Mouse (Mus musculus): Measurements from ENCODE around the gene Gla. TPM values are rescaled to one million over a fixed set of nuclear protein-coding genes. Genes with fewer than 3 reads are reported as not detected.

Gene Gla
- polyA plus RNA-seq, 2 experiments: 1.7 to 3.9 TPM

DNA sequence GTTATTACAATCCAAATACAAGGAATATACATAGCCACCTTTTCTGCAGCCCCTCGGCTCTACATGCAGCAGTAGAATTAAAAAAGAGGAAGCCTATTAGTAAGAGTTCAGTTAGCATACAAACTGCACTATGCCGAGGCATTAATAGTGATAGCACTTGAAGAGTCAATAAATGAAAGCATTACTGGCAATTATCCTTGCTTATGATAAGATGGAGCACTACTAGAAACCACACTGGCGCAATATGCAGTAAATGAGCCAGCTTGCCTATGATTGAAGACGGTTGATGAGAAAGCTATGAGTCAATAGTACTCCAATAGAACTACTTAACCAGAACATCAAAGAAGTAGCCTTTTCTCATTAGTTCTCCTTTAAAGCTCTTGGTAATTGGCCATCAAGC is 23.0 kb downstream of the Gla start:
- H3K9me3 ChIP-seq (ENCODE audit: control insufficient read depth, low read length): no peaks in the 10 kb centered on the region
- no peak overlapping the region for H3K4me2 ChIP-seq (ENCODE audit: low read depth)
- ATAC-seq (ENCODE audit: insufficient read depth) (no peak), DNase-seq (ENCODE audit: low read depth in 3 of 3, low spot score in 3 of 3) (no peak)
- 0 out of 4 replicates have a peak, but pooled peaks cover 0 to 3% of the 10 kb centered on the region in 2 experiments for H3K4me1 ChIP-seq (replicated peaks; ENCODE audit: control insufficient read depth in 2 of 2, insufficient read depth in 2 of 2, low read length in 1 of 2)
- H3K27ac ChIP-seq: no peak overlapping the region
- TF ChIP-seq EP300 (IDR thresholded peaks at IDR 0.05; ENCODE audit: low read depth) (no peak), CTCF (IDR thresholded peaks at IDR 0.05; ENCODE audit: low read depth) (no peak)
- no peak overlapping the region for H3K9ac ChIP-seq (replicated peaks)
- 55% methylated on average over 4 of the region's 4 CpGs for whole genome bisulfite sequencing (ENCODE audit: insufficient replicate concordance)
- H3K27me3 ChIP-seq (ENCODE audit: control insufficient read depth, insufficient read depth, low read length): no peaks in the 10 kb centered on the region
- H3K36me3 ChIP-seq (replicated peaks; ENCODE audit: control insufficient read depth, insufficient read depth, low read depth): no peaks in the 10 kb centered on the region
- H3K4me3 ChIP-seq (ENCODE audit: insufficient read depth in 1 of 2, low read depth in 2 of 2, low read length in 2 of 2): no peak overlapping the region

DNA sequence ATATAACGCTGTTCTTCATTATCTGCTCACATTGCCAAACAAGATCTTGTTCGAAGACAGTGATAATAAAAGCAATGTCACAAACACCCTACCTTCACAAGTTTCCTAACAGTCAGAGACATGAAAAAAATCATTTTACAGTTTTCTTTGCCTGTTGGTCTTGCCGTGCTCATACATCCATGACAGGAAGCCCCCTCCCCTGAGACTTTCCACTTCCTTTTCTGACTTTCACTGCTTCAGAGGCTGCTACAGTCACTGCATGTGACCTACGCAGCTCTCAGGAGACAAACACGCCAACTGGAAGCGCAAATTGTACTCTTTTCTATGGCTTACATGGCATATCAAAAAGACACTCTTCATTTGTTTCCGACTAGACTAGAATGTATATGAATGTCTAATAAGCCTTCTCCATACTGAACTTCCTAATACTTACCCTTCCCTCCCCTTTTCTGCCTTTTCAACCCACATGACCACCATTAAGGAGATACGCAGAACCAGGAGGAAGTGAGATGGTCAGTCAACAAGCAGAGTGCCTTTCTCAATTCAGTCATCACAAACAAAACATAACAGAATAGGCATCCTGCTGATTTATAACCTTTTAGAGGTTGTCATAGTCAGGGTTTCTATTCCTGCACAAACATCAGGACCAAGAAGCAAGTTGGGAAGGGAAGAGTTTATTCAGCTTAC is 34.2 kb downstream of the Gla start:
- no peak overlapping the region for H3K4me2 ChIP-seq (ENCODE audit: low read depth)
- H3K9ac ChIP-seq (replicated peaks): no peak overlapping the region
- H3K9me3 ChIP-seq (ENCODE audit: control insufficient read depth, low read length): no peaks in the 10 kb centered on the region
- ATAC-seq (ENCODE audit: insufficient read depth) (no peak), DNase-seq (ENCODE audit: low read depth in 3 of 3, low spot score in 3 of 3) (no peak)
- 64% methylated on average over 8 of the region's 8 CpGs for WGBS (ENCODE audit: insufficient replicate concordance)
- H3K27ac ChIP-seq: no peak overlapping the region
- no peaks in the 10 kb centered on the region for H3K27me3 ChIP-seq (ENCODE audit: control insufficient read depth, insufficient read depth, low read length)
- no peaks in the 10 kb centered on the region for H3K36me3 ChIP-seq (replicated peaks; ENCODE audit: control insufficient read depth, insufficient read depth, low read depth)
- no peak for TF ChIP-seq CTCF (IDR thresholded peaks at IDR 0.05; ENCODE audit: low read depth)
- no peak for TF ChIP-seq EP300 (IDR thresholded peaks at IDR 0.05; ENCODE audit: low read depth)
- no peaks in the 10 kb centered on the region for H3K4me1 ChIP-seq (replicated peaks; ENCODE audit: control insufficient read depth in 2 of 2, insufficient read depth in 2 of 2, low read length in 1 of 2)
- H3K4me3 ChIP-seq (ENCODE audit: insufficient read depth in 1 of 2, low read depth in 2 of 2, low read length in 2 of 2): no peak overlapping the region

DNA sequence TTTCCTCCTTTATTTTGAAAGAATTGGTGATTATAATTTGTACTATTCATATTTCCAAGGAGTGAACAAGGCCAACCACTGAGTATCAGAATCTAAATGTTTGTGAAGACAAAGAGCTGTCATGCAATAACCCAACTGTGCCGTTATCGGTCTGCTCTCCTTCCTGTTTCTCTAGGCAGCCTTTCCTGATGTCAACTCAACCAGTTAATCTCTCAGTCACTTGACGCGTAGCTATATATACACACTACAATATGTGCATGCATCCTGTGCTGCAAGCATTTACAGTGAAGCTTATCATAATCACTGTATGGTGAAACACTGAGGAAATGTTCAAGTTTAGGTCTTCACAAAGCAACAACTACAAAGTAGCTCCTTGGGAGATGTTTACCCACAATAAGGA is 36.6 kb downstream of the Gla start:
- Histone ChIP-seq H3K9ac (replicated peaks) (no peak overlapping the region), H3K4me2 (ENCODE audit: low read depth) (no peak overlapping the region), H3K4me3 (ENCODE audit: insufficient read depth in 1 of 2, low read depth in 2 of 2, low read length in 2 of 2) (no peak overlapping the region), H3K36me3 (replicated peaks; ENCODE audit: control insufficient read depth, insufficient read depth, low read depth) (no peaks in the 10 kb centered on the region), H3K27me3 (ENCODE audit: control insufficient read depth, insufficient read depth, low read length) (no peaks in the 10 kb centered on the region), H3K4me1 (replicated peaks; ENCODE audit: control insufficient read depth in 2 of 2, insufficient read depth in 2 of 2, low read length in 1 of 2) (no peaks in the 10 kb centered on the region), H3K27ac (no peak overlapping the region), H3K9me3 (ENCODE audit: control insufficient read depth, low read length) (no peaks in the 10 kb centered on the region)
- no peak for DNase-seq (ENCODE audit: low read depth in 3 of 3, low spot score in 3 of 3)
- TF ChIP-seq EP300 (IDR thresholded peaks at IDR 0.05; ENCODE audit: low read depth): no peak
- no peak for TF ChIP-seq CTCF (IDR thresholded peaks at IDR 0.05; ENCODE audit: low read depth)
- 22% methylated on average over 4 of the region's 4 CpGs for WGBS (ENCODE audit: insufficient replicate concordance)
- ATAC-seq (ENCODE audit: insufficient read depth): peak; percentile 37; the same call in 1 of the 2 replicates

DNA sequence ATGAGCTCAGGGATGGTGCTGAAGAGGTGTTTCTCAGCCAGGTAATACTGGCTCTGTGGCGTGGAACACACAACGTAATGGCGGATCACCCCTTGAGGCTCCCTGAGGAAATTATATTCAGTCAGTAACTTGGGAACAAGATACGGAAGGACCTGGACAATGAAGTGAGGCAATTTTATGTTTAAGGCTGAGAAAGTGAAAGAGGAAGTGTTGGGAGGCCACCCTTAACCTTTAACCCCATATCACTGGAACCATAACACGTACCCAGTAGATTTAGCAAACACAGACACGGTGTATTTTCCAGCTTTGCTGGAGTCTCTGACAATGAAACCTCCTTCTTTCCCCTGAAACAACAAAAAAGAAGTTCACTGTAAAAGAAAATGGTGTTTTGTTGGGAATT is 46.5 kb downstream of the Gla start:
- no peaks in the 10 kb centered on the region for H3K27me3 ChIP-seq (ENCODE audit: control insufficient read depth, insufficient read depth, low read length)
- ATAC-seq (ENCODE audit: insufficient read depth): no peak
- TF ChIP-seq EP300 (IDR thresholded peaks at IDR 0.05; ENCODE audit: low read depth): no peak
- no peak for TF ChIP-seq CTCF (IDR thresholded peaks at IDR 0.05; ENCODE audit: low read depth)
- no peak overlapping the region for H3K27ac ChIP-seq
- WGBS (ENCODE audit: insufficient replicate concordance): 62% methylated on average over 6 of the region's 6 CpGs
- no peaks in the 10 kb centered on the region for H3K36me3 ChIP-seq (replicated peaks; ENCODE audit: control insufficient read depth, insufficient read depth, low read depth)
- DNase-seq (ENCODE audit: low read depth in 3 of 3, low spot score in 3 of 3): no peak
- no peaks in the 10 kb centered on the region for H3K4me1 ChIP-seq (replicated peaks; ENCODE audit: control insufficient read depth in 2 of 2, insufficient read depth in 2 of 2, low read length in 1 of 2)
- no peak overlapping the region for H3K9ac ChIP-seq (replicated peaks)
- no peaks in the 10 kb centered on the region for H3K9me3 ChIP-seq (ENCODE audit: control insufficient read depth, low read length)
- H3K4me2 ChIP-seq (ENCODE audit: low read depth): no peak overlapping the region
- no peak overlapping the region for H3K4me3 ChIP-seq (ENCODE audit: insufficient read depth in 1 of 2, low read depth in 2 of 2, low read length in 2 of 2)

DNA sequence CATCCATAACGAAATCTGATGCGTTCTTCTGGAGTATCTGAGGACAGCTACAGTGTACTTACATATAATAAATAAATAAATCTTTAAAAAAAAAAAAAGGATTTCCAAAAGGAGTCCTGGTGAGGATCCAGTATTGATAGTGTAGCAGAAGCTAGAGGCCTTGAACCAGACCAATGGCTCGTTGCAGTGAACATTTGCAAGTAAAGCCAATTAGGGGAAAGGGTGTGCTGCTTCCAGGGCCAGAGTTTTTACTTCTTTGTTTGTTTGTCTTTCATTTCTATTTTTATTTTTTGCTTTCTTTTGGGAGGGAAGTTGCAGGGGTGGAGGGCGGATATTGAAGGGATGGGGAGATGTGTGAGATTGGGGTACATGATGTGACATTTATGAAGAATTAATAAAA is 47.6 kb downstream of the Gla start:
- TF ChIP-seq CTCF (IDR thresholded peaks at IDR 0.05; ENCODE audit: low read depth) (no peak), EP300 (IDR thresholded peaks at IDR 0.05; ENCODE audit: low read depth) (no peak)
- Histone ChIP-seq H3K4me1 (replicated peaks; ENCODE audit: control insufficient read depth in 2 of 2, insufficient read depth in 2 of 2, low read length in 1 of 2) (no peaks in the 10 kb centered on the region), H3K9ac (replicated peaks) (no peak overlapping the region), H3K27me3 (ENCODE audit: control insufficient read depth, insufficient read depth, low read length) (no peaks in the 10 kb centered on the region), H3K4me2 (ENCODE audit: low read depth) (no peak overlapping the region), H3K9me3 (ENCODE audit: control insufficient read depth, low read length) (no peaks in the 10 kb centered on the region), H3K4me3 (ENCODE audit: insufficient read depth in 1 of 2, low read depth in 2 of 2, low read length in 2 of 2) (no peak overlapping the region), H3K27ac (no peak overlapping the region), H3K36me3 (replicated peaks; ENCODE audit: control insufficient read depth, insufficient read depth, low read depth) (no peaks in the 10 kb centered on the region)
- DNase-seq (ENCODE audit: low read depth in 3 of 3, low spot score in 3 of 3) (no peak), ATAC-seq (ENCODE audit: insufficient read depth) (no peak)
- WGBS (ENCODE audit: insufficient replicate concordance): 88% methylated on average over 4 of the region's 4 CpGs

All from liver, embryonic 14.5 days (tissue).